Mouse (Mus musculus) ES-E14 (cell line): Measurements from ENCODE around the gene Fancc. TPM values are rescaled to one million over a fixed set of nuclear protein-coding genes. Genes with fewer than 3 reads are reported as not detected.

Experiments used
- DNase-seq: peaks from one replicate; pipeline ENCODE4 v3.0.0-alpha.2; 2013; ENCODE audit warnings: low read depth, low spot score
- H3K27ac ChIP-seq: 2 replicates; pipeline ENCODE4 v1.5.1; 2012; ENCODE audit warnings: low read depth, mild to moderate bottlenecking, low read length, moderate library complexity, mixed read lengths; ENCODE audit not compliant: poor library complexity, insufficient read depth, severe bottlenecking
- H3K36me3 ChIP-seq: 2 replicates; pipeline ENCODE4 v1.6.1; 2012; ENCODE audit warnings: mild to moderate bottlenecking, low read length, moderate library complexity, mixed read lengths; ENCODE audit not compliant: control insufficient read depth, poor library complexity, insufficient read depth, severe bottlenecking
- H3K4me1 ChIP-seq, 2 experiments: fragments of 150-350 bp in 1 of 2; sonication (generic) in 1 of 2; 2 replicates each; pipeline ENCODE4 v1.6.1; 2012; ENCODE audit warnings: low read length in 2 of 2, mild to moderate bottlenecking in 1 of 2, mixed read lengths in 1 of 2; ENCODE audit not compliant: control insufficient read depth in 2 of 2, insufficient read depth in 2 of 2, poor library complexity in 1 of 2
- H3K4me3 ChIP-seq, 2 experiments: fragments of 150-350 bp in 1 of 2; sonication (generic) in 1 of 2; 2 replicates each; pipeline ENCODE4 v1.5.1; 2012; ENCODE audit warnings: low read length in 2 of 2, low read depth in 1 of 2, mild to moderate bottlenecking in 1 of 2, mixed read lengths in 1 of 2; ENCODE audit not compliant: insufficient read depth in 1 of 2, poor library complexity in 1 of 2, severe bottlenecking in 1 of 2
- H3K9ac ChIP-seq: 2 replicates; pipeline ENCODE4 v1.6.1; 2012; ENCODE audit warnings: low read depth, mild to moderate bottlenecking, low read length, mixed read lengths; ENCODE audit not compliant: poor library complexity, insufficient read depth, severe bottlenecking
- H3K9me3 ChIP-seq: fragments of 150-350 bp; sonication (generic); 2 replicates; pipeline ENCODE4 v1.6.1; 2012; ENCODE audit warnings: low read depth, mild to moderate bottlenecking, low read length; ENCODE audit not compliant: control insufficient read depth, insufficient read depth
- CHD2 ChIP-seq: IDR thresholded peaks from 2 replicates; pipeline ENCODE4 v1.6.1; 2014; ENCODE audit warnings: mild to moderate bottlenecking, low read depth, low read length, inconsistent platforms
- HCFC1 ChIP-seq: IDR thresholded peaks from 2 replicates; pipeline ENCODE4 v1.6.1; 2012; ENCODE audit warnings: low read length, inconsistent platforms, borderline replicate concordance; ENCODE audit not compliant: insufficient read depth
- MAFK ChIP-seq: IDR thresholded peaks from 2 replicates; pipeline ENCODE4 v1.6.1; 2014; ENCODE audit warnings: mild to moderate bottlenecking, low read depth, low read length, inconsistent platforms; ENCODE audit not compliant: insufficient read depth
- ZC3H11A ChIP-seq: IDR thresholded peaks from 2 replicates; pipeline ENCODE4 v1.6.1; 2012; ENCODE audit warnings: low read depth, mild to moderate bottlenecking, inconsistent platforms, low read length, borderline replicate concordance
- ZNF384 ChIP-seq: IDR thresholded peaks from 2 replicates; pipeline ENCODE4 v1.6.1; 2012; ENCODE audit warnings: low read depth, low read length, inconsistent platforms
- in situ Hi-C, 2 experiments: fragments of 600-800 bp; cut with MboI; formaldehyde crosslinking; loops; one replicate each; pipeline ENCODE4 v1.15.1; 2025; ENCODE audit warnings: low sequenced_read_pairs in 2 of 2, inconsistent platforms in 1 of 2; ENCODE audit not compliant: unreplicated experiment in 2 of 2
- total RNA-seq: library from RNA; depleted of rRNA; stranded (reverse); fragments of 300-350 nt; gene quantifications from 2 replicates; pipeline ENCODE4 v1.2.3, GENCODE M21; 2012

The Fancc gene
- total RNA-seq, 1 experiment, result 9.4 TPM

GRCm38 (mm10) chr13:63543459-63543858 lies 46.4 kb upstream of the Fancc start:
- no peak for DNase-seq
- H3K9me3 ChIP-seq, result no peaks in the 10 kb centered on the region
- TF ChIP-seq HCFC1 (no peak), CHD2 (no peak), ZC3H11A (no peak), ZNF384 (no peak), MAFK (no peak)
- H3K27ac ChIP-seq, result no peak overlapping the region
- H3K4me1 ChIP-seq, result peaks cover 30 to 31% of the 10 kb centered on the region in 2 experiments
- H3K4me3 ChIP-seq, result no peak overlapping the region
- in situ Hi-C loops, result no loop called here
- peaks cover 38% of the 10 kb centered on the region for H3K36me3 ChIP-seq
- H3K9ac ChIP-seq, result no peak overlapping the region

DNA sequence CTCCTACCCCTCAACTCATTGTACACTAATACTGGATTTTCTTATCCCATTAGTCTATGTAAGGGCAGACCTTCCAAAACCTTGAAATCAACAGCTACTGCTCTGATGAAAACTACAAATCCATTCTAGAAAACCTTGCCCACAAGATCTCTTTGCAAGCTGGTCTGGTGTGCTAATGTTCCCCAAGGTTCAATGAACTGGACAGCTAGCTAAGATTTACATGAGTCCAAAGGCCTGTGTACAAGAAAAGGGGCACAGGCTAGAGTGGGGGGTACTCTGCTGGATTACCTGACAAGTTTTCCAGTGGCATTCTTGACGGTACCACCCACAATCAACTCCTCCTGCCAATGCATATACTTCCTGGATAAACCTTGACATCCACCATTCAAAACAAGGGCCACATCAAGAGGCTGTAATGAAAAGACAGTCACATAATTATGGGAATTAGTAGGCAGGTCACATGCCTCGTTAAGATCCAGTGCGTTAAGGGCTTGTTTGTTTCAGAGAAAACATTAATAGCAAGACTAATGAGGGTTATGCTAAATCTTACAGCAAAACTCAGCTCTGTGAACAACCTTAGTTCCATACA lies 45.8 kb upstream of the Fancc start:
- DNase-seq, result no peak
- Histone ChIP-seq H3K27ac (no peak overlapping the region), H3K9ac (no peak overlapping the region), H3K36me3 (peaks cover 38% of the 10 kb centered on the region), H3K4me1 (peaks cover 30 to 31% of the 10 kb centered on the region in 2 experiments), H3K9me3 (no peaks in the 10 kb centered on the region), H3K4me3 (no peak overlapping the region)
- in situ Hi-C loops, result no loop called here
- no peak for TF ChIP-seq ZC3H11A
- no peak for TF ChIP-seq HCFC1
- no peak for TF ChIP-seq ZNF384
- no peak for TF ChIP-seq MAFK

GRCm38 (mm10) chr13:63541510-63541909 lies 44.4 kb upstream of the Fancc start:
- Histone ChIP-seq H3K9ac (no peak overlapping the region), H3K4me1 (peaks cover 30 to 31% of the 10 kb centered on the region in 2 experiments), H3K9me3 (no peaks in the 10 kb centered on the region), H3K36me3 (peaks cover 37% of the 10 kb centered on the region), H3K4me3 (0 out of 4 replicates have a peak overlapping the region, but pooled peaks of 1 of the 2 experiments have one; percentile 5), H3K27ac (peak overlapping the region; percentile 58)
- peak; percentile 17 for DNase-seq
- in situ Hi-C loops, result no loop called here
- TF ChIP-seq ZC3H11A, result no peak
- TF ChIP-seq ZNF384, result no peak
- TF ChIP-seq HCFC1, result no peak
- no peak for TF ChIP-seq CHD2
- no peak for TF ChIP-seq MAFK

DNA sequence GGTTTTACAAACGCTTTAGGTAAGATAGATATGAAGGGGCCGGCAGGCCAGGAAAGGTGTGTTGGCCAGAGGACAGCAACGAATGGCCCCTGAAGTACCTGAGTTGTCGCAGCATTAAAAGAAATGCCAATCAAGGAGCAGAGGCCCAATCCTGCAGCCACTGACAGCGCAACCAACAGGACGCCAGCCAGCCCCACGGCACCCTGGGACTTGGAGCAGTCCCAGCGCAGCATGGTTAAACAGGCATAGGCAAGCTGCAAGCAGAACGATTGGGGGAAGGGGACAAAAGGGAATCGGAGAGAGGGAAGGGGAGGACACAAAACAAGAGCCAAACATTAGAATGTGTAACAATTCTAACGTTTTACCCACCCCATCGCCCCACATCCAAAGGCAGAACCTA lies 43.5 kb upstream of the Fancc start:
- Histone ChIP-seq H3K4me1 (peaks cover 27 to 29% of the 10 kb centered on the region in 2 experiments), H3K36me3 (peaks cover 42% of the 10 kb centered on the region), H3K9me3 (no peaks in the 10 kb centered on the region), H3K4me3 (no peak overlapping the region), H3K27ac (no peak overlapping the region; the same call in 1 of the 2 replicates), H3K9ac (no peak overlapping the region)
- no peak for DNase-seq
- in situ Hi-C loops, result no loop called here
- TF ChIP-seq ZNF384 (no peak), CHD2 (no peak), MAFK (no peak), HCFC1 (no peak), ZC3H11A (no peak)

DNA sequence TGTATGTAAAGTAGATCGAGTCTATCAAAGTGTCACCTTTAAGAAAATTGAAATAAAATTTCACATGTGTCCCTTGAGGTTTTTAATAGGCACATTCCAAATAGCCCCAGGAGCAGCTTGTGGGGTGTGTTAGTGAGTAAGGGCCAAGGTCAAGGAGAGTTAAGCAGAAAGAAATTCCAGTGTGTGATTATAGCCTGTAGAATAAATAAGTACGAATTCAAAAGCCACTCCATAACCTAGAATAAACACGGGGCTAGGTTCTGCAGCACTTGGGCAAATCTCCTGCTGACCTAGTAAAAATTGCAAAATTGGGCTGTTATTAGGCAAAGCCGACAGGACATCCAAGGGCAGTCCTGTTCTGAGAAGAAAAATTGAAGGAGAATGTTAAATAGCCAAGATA lies 37.9 kb upstream of the Fancc start:
- DNase-seq, result no peak
- in situ Hi-C loops, result no loop called here
- no peak for TF ChIP-seq CHD2
- TF ChIP-seq HCFC1, result no peak
- TF ChIP-seq ZC3H11A, result no peak
- no peak for TF ChIP-seq MAFK
- no peak for TF ChIP-seq ZNF384
- Histone ChIP-seq H3K9me3 (no peaks in the 10 kb centered on the region), H3K9ac (no peak overlapping the region), H3K27ac (no peak overlapping the region), H3K36me3 (peaks cover 46% of the 10 kb centered on the region), H3K4me3 (no peak overlapping the region), H3K4me1 (peaks cover 13 to 16% of the 10 kb centered on the region in 2 experiments)
